18 mouse cellular contexts compared by ENCODE assay signal in genomic region chr12:65799060-65799459, GRCm38 (mm10).
"Had no signal": no experiment of that assay in that cellular context is flagged by ENCODE, and none has a peak within 500 bp of the region (broad histone marks: within the 10 kb centered on the region; RNA-seq: fewer than 3 reads in every experiment).

No protein-coding gene starts in this region.

- DNase-seq: kidney, adult 18-20 months; kidney, adult 9 months; kidney, postnatal 14 days; kidney, postnatal 4 days; liver; lung, adult 18-20 months; lung, postnatal 10 days; lung, postnatal 4 days; thymus, adult 18-20 months; thymus, postnatal 4 days had no signal

- H3K4me3 ChIP-seq: limb, embryonic 10.5 days; limb, embryonic 13.5 days; liver, embryonic 12.5 days; liver, embryonic 15.5 days; lung, embryonic 15.5 days; midbrain, embryonic 15.5 days; myocyte had no signal

- H3K9ac ChIP-seq: limb, embryonic 13.5 days; liver, embryonic 12.5 days; liver, embryonic 15.5 days; lung, embryonic 15.5 days; midbrain, embryonic 15.5 days had no signal

- H3K9me3 ChIP-seq: limb, embryonic 10.5 days; limb, embryonic 13.5 days; liver, embryonic 12.5 days; liver, embryonic 15.5 days; lung, embryonic 15.5 days; midbrain, embryonic 15.5 days had no signal

- H3K4me1 ChIP-seq: limb, embryonic 10.5 days; limb, embryonic 13.5 days; liver, embryonic 12.5 days; liver, embryonic 15.5 days; lung, embryonic 15.5 days; midbrain, embryonic 15.5 days had no signal

- H3K27me3 ChIP-seq: limb, embryonic 13.5 days; liver, embryonic 12.5 days; liver, embryonic 15.5 days; lung, embryonic 15.5 days; midbrain, embryonic 15.5 days had no signal

- ATAC-seq: liver, embryonic 12.5 days; midbrain, embryonic 15.5 days had no signal

- H3K36me3 ChIP-seq: limb, embryonic 10.5 days; limb, embryonic 13.5 days; liver, embryonic 12.5 days; liver, embryonic 15.5 days; lung, embryonic 15.5 days; midbrain, embryonic 15.5 days had no signal

- H3K4me2 ChIP-seq: limb, embryonic 13.5 days; liver, embryonic 12.5 days; liver, embryonic 15.5 days; lung, embryonic 15.5 days; midbrain, embryonic 11.5 days; midbrain, embryonic 15.5 days had no signal

- H3K27ac ChIP-seq: limb, embryonic 10.5 days; limb, embryonic 13.5 days; liver, embryonic 12.5 days; liver, embryonic 15.5 days; lung, embryonic 15.5 days; midbrain, embryonic 15.5 days had no signal
